In the genomic region with DNA sequence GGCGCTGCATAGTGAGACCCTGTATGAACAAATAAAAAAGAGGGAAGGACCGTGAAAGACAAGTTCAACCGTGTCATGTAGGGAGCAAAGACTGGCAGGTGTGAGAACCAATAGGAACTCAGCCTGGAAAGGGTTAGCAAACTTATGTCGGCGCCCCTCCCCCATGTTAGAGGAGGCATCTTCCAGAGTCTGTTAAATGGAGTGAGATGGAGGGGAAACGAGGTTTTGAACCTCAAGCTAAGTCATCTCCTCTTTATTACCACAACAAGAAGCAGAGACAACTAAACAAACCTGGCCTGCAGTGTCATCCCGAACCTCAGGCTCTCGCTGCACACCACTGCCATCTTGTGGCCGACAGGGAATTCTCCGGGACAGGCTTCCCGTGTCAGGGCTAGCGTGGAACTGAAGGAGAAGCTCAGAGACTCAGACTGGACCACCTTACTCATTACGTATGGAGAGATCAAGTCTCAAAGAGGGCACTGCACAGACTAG, we compare ENCODE assay signal across 8 mouse cellular contexts. TPM values are rescaled to one million over a fixed set of nuclear protein-coding genes. Genes with fewer than 3 reads are reported as not detected.
DNase-seq lines count a peak whose midpoint lies in the region; ATAC-seq and TF ChIP-seq lines count a peak whose summit lies in the region.

No protein-coding gene starts in this region.

- H3K36me3 ChIP-seq in embryonic facial prominence, embryonic 13.5 days = no peaks in the 10 kb centered on the region
- no peaks in the 10 kb centered on the region for H3K36me3 ChIP-seq in limb, embryonic 14.5 days (ENCODE audit: control insufficient read depth, insufficient read depth, low read length)

- 0 out of 2 replicates have a peak, but pooled peaks have one; percentile 37 for ATAC-seq in embryonic facial prominence, embryonic 13.5 days (ENCODE audit: insufficient number of reproducible peaks, insufficient read depth, low FRiP score, low TSS enrichment, low read depth)
- ATAC-seq in limb, embryonic 14.5 days (ENCODE audit: low FRiP score, low read depth) = peak; percentile 72; the same call in 1 of the 2 replicates
- peak; percentile 83 for ATAC-seq in monocyte, adult 5-6 weeks (replicated peaks; ENCODE audit: insufficient number of reproducible peaks, low FRiP score, low TSS enrichment, poor library complexity, severe bottlenecking)

- 2% methylated on average over 13 of the region's 13 CpGs for WGBS in embryonic facial prominence, embryonic 13.5 days
- 4% methylated on average over 13 of the region's 13 CpGs for WGBS in limb, embryonic 14.5 days

- H3K27ac ChIP-seq in embryonic facial prominence, embryonic 13.5 days = no peak overlapping the region
- H3K27ac ChIP-seq in limb, embryonic 14.5 days (replicated peaks; ENCODE audit: low read depth, low read length) = no peak overlapping the region

- H3K4me3 ChIP-seq in embryonic facial prominence, embryonic 13.5 days = peak overlapping the region; percentile 33
- H3K4me3 ChIP-seq in limb, embryonic 14.5 days (replicated peaks; ENCODE audit: low read length) = peak overlapping the region; percentile 23

- H3K4me1 ChIP-seq in embryonic facial prominence, embryonic 13.5 days = peaks cover 4% of the 10 kb centered on the region; the same call in 1 of the 2 replicates
- no peaks in the 10 kb centered on the region for H3K4me1 ChIP-seq in limb, embryonic 14.5 days (ENCODE audit: control insufficient read depth, insufficient read depth, low read length)

- H3K27me3 ChIP-seq in embryonic facial prominence, embryonic 13.5 days = no peaks in the 10 kb centered on the region; the same call in 1 of the 2 replicates
- H3K27me3 ChIP-seq in limb, embryonic 14.5 days (ENCODE audit: control insufficient read depth, insufficient read depth, low read length) = no peaks in the 10 kb centered on the region

- no peaks in the 10 kb centered on the region for H3K9me3 ChIP-seq in embryonic facial prominence, embryonic 13.5 days
- H3K9me3 ChIP-seq in limb, embryonic 14.5 days (ENCODE audit: control insufficient read depth, low read length) = no peaks in the 10 kb centered on the region

- H3K4me2 ChIP-seq in embryonic facial prominence, embryonic 13.5 days = peak overlapping the region; percentile 53
- peak overlapping the region; percentile 40 for H3K4me2 ChIP-seq in limb, embryonic 14.5 days (replicated peaks; ENCODE audit: low read depth, low read length, severe bottlenecking)

- H3K9ac ChIP-seq in embryonic facial prominence, embryonic 13.5 days = peak overlapping the region; percentile 44; the same call in 1 of the 2 replicates
- no peak overlapping the region for H3K9ac ChIP-seq in limb, embryonic 14.5 days (ENCODE audit: low read depth, low read length, severe bottlenecking)

- DNase-seq in A20 (ENCODE audit: low read depth, low spot score) = peak; percentile 81
- peak; percentile 89 to 91 for DNase-seq in adrenal gland, postnatal 36 days
- DNase-seq in heart, adult 9 months (ENCODE audit: low spot score in 2 of 2) = peak; percentile 63 to 80
- DNase-seq in kidney, adult 9 months = peak; percentile 85
- DNase-seq in limb, embryonic 14.5 days (ENCODE audit: low spot score) = peak; percentile 73
- peak; percentile 54 to 56 for DNase-seq in spleen, postnatal 36 days (ENCODE audit: low spot score in 2 of 2)

- no peak for TF ChIP-seq POLR2A in limb, embryonic 14.5 days (IDR thresholded peaks at IDR 0.05; ENCODE audit: borderline replicate concordance, extremely low read depth, insufficient read depth, insufficient read length)

RNA-seq across cellular contexts. Expression of a gene that starts 13.9 kb away (rescaled TPM):
- 100 to 1,000 TPM; 103 to 217 TPM for total RNA-seq in adrenal gland, postnatal 36 days (2021)
- polyA plus RNA-seq in embryonic facial prominence, embryonic 13.5 days (2015; fragmentation: Nextera tagmentation; extraction: Ambion mirVana) = 13.8 and 14.2 TPM in 2 replicates
- 19.9 and 23.9 TPM in 2 replicates for polyA plus RNA-seq in limb, embryonic 14.5 days (2012; rRNA removed)
- polyA plus RNA-seq in limb, embryonic 14.5 days (2014; fragmentation: Nextera tagmentation; extraction: Ambion mirVana) = 13.6 and 14.2 TPM in 2 replicates
- not detected in 3 replicates for total RNA-seq in monocyte, adult 5-6 weeks (2017)

RNA-seq across cellular contexts. Expression of a gene that starts 33.3 kb away (rescaled TPM):
- not detected for total RNA-seq in adrenal gland, postnatal 36 days (2021)
- polyA plus RNA-seq in embryonic facial prominence, embryonic 13.5 days (2015; fragmentation: Nextera tagmentation; extraction: Ambion mirVana) = not detected in 2 replicates
- polyA plus RNA-seq in limb, embryonic 14.5 days (2012; rRNA removed) = 0.03 and 0.04 TPM in 2 replicates
- not detected in 2 replicates for polyA plus RNA-seq in limb, embryonic 14.5 days (2014; fragmentation: Nextera tagmentation; extraction: Ambion mirVana)
- not detected in 3 replicates for total RNA-seq in monocyte, adult 5-6 weeks (2017)

RNA-seq across cellular contexts. Expression of a gene that starts 49.7 kb away (rescaled TPM):
- total RNA-seq in adrenal gland, postnatal 36 days (2021) = under 1 TPM; 0.40 to 0.46 TPM
- 0.21 TPM in 2 replicates for polyA plus RNA-seq in embryonic facial prominence, embryonic 13.5 days (2015; fragmentation: Nextera tagmentation; extraction: Ambion mirVana)
- 0.10 and 0.37 TPM in 2 replicates for polyA plus RNA-seq in limb, embryonic 14.5 days (2012; rRNA removed)
- 0.08 TPM in 1 of 2 replicates, not detected in the other for polyA plus RNA-seq in limb, embryonic 14.5 days (2014; fragmentation: Nextera tagmentation; extraction: Ambion mirVana)
- not detected in 3 replicates for total RNA-seq in monocyte, adult 5-6 weeks (2017)

Comparison
In these comparisons a context has a peak if more than half of its experiments do, and no peak if none do; other contexts are left out.
1. RNA of a gene that starts 13.9 kb away (total RNA-seq): 103 to 217 TPM in adrenal gland, postnatal 36 days; not detected in monocyte, adult 5-6 weeks; every median in the first group is over 100 times any median in the second.
2. Peak in every context shown above with its lines, with median percentiles within 50 percentile points of each other: DNase-seq and ATAC-seq.